Mouse (Mus musculus) erythroid progenitor cell, adult 5-6 weeks (primary cell): ENCODE measurements around the gene Nuak1. TPM values are rescaled to one million over a fixed set of nuclear protein-coding genes. Genes with fewer than 3 reads are reported as not detected.

ENCODE experiments used
- ATAC-seq: replicated peaks from 2 replicates; pipeline ENCODE4 v1.8.0; 2016; ENCODE audit warnings: moderate number of reproducible peaks, mild to moderate bottlenecking, moderate TSS enrichment, inconsistent platforms; ENCODE audit not compliant: poor library complexity, low FRiP score, severe bottlenecking
- total RNA-seq, 2 experiments: library from RNA; stranded (forward) in 1 of 2; stranded (reverse) in 1 of 2; fragments of 150-400 nt in 1 of 2; fragments of 186-747, 209-891 nt in 1 of 2; gene quantifications; 2 replicates each; pipeline versions ENCODE4 v1.2.3 to v1.2.4; 2015 to 2017; ENCODE audit warnings: low replicate concordance in 2 of 2

Gene Nuak1
- total RNA-seq, 2 experiments from 2014 or later = 1.4 to 2.1 TPM

GRCm38 (mm10) chr10:84413310-84413709 is 27.1 kb downstream of the Nuak1 start:
- no peak for ATAC-seq

GRCm38 (mm10) chr10:84412326-84412962 is 28.0 kb downstream of the Nuak1 start:
- no peak for ATAC-seq

GRCm38 (mm10) chr10:84411122-84412105 is 29.0 kb downstream of the Nuak1 start:
- ATAC-seq = no peak

GRCm38 (mm10) chr10:84408965-84409660 is 31.3 kb downstream of the Nuak1 start:
- ATAC-seq = no peak

GRCm38 (mm10) chr10:84405135-84405776 is 35.1 kb downstream of the Nuak1 start:
- no peak for ATAC-seq

- ATAC-seq = no peak
These were observed 38.5 kb downstream of the Nuak1 start for GRCm38 (mm10) chr10:84401907-84402371.

- ATAC-seq = no peak
These were observed 39.2 kb downstream of the Nuak1 start for GRCm38 (mm10) chr10:84401189-84401588.

GRCm38 (mm10) chr10:84400037-84400681 is 40.2 kb downstream of the Nuak1 start:
- no peak for ATAC-seq

- no peak for ATAC-seq
These were observed 43.1 kb downstream of the Nuak1 start for GRCm38 (mm10) chr10:84397276-84397675.

GRCm38 (mm10) chr10:84395885-84396659 is 44.3 kb downstream of the Nuak1 start:
- no peak for ATAC-seq

- no peak for ATAC-seq
These were observed 45.1 kb downstream of the Nuak1 start for GRCm38 (mm10) chr10:84395259-84395658.

GRCm38 (mm10) chr10:84393881-84394280 is 46.5 kb downstream of the Nuak1 start:
- ATAC-seq = no peak

- no peak for ATAC-seq
These were observed 47.0 kb downstream of the Nuak1 start for GRCm38 (mm10) chr10:84393405-84393804.

GRCm38 (mm10) chr10:84392723-84393081 is 47.7 kb downstream of the Nuak1 start:
- ATAC-seq = no peak

GRCm38 (mm10) chr10:84392027-84392722 is 48.2 kb downstream of the Nuak1 start:
- ATAC-seq = no peak

- no peak for ATAC-seq
These were observed 50.7 kb downstream of the Nuak1 start for GRCm38 (mm10) chr10:84389707-84390106.

- no peak for ATAC-seq
These were observed 51.8 kb downstream of the Nuak1 start for GRCm38 (mm10) chr10:84388357-84389141.
